ENCODE assay signal across 1 mouse cellular context in genomic region chr11:4236546-4237067, GRCm38 (mm10).
TF ChIP-seq lines count a peak whose summit lies in the region.

No protein-coding gene starts in this region.

TF ChIP-seq in MEL, 35 proteins besides CTCF, POLR2A, EP300 and RAD21:
- TF ChIP-seq POLR2AphosphoS2 (IDR thresholded peaks at IDR 0.05; ENCODE audit: low read length) (no peak), CHD2 (IDR thresholded peaks at IDR 0.05; ENCODE audit: low read length) (no peak), USF1 (IDR thresholded peaks at IDR 0.05; ENCODE audit: low read depth, low read length) (no peak), MXI1 (IDR thresholded peaks at IDR 0.05; ENCODE audit: low read depth, low read length) (0 out of 2 replicates have a peak, but pooled peaks have one; percentile 42), ELF1 (IDR thresholded peaks at IDR 0.05; ENCODE audit: low read depth, low read length) (no peak), TAL1 (IDR thresholded peaks at IDR 0.05; ENCODE audit: low read length) (no peak), GATA1 (IDR thresholded peaks at IDR 0.05; ENCODE audit: low read depth, low read length) (no peak), SIN3A (IDR thresholded peaks at IDR 0.05; ENCODE audit: low read length) (no peak; the same call in none of the 2 replicates), ZNF384 (IDR thresholded peaks at IDR 0.05; ENCODE audit: low read depth, low read length) (no peak), RCOR1 (IDR thresholded peaks at IDR 0.05; ENCODE audit: low read depth, low read length) (no peak), GABPA (IDR thresholded peaks at IDR 0.05; ENCODE audit: low read depth, low read length) (no peak), MAFK (IDR thresholded peaks at IDR 0.05; ENCODE audit: borderline replicate concordance, low read depth, low read length) (no peak), MYB (IDR thresholded peaks at IDR 0.05; ENCODE audit: low read depth, low read length) (no peak), NELFE (IDR thresholded peaks at IDR 0.05; ENCODE audit: low read depth, low read length) (peak; percentile 41; the same call in 1 of the 2 replicates), CHD1 (IDR thresholded peaks at IDR 0.05; ENCODE audit: low read depth, low read length) (peak; percentile 67), ZMIZ1 (IDR thresholded peaks at IDR 0.05; ENCODE audit: low read depth, low read length) (no peak), UBTF (IDR thresholded peaks at IDR 0.05; ENCODE audit: borderline replicate concordance, insufficient read depth, low read depth, low read length) (no peak), MAZ (IDR thresholded peaks at IDR 0.05; ENCODE audit: low read depth, low read length) (peak; percentile 70; the same call in 1 of the 2 replicates), POLR2AphosphoS5 (IDR thresholded peaks at IDR 0.05; ENCODE audit: borderline replicate concordance, low read depth, low read length) (no peak), ETS1 (IDR thresholded peaks at IDR 0.05; ENCODE audit: low read depth, low read length) (no peak), HCFC1 (IDR thresholded peaks at IDR 0.05; ENCODE audit: low read depth, low read length) (no peak), KAT2A (conservative IDR thresholded peaks at IDR 0.05; ENCODE audit: low read depth, low read length) (no peak; the same call in 1 of the 2 replicates), ZKSCAN1 (IDR thresholded peaks at IDR 0.05; ENCODE audit: low read depth, low read length) (no peak), MAX (IDR thresholded peaks at IDR 0.05; ENCODE audit: low read length) (0 out of 2 replicates have a peak, but pooled peaks have one; percentile 12), SMC3 (IDR thresholded peaks at IDR 0.05; ENCODE audit: low read depth, low read length) (no peak), TCF12 (IDR thresholded peaks at IDR 0.05; ENCODE audit: low read depth, low read length) (no peak), TBP (IDR thresholded peaks at IDR 0.05; ENCODE audit: low read depth, low read length) (no peak), NRF1 (IDR thresholded peaks at IDR 0.05; ENCODE audit: insufficient read depth, low read depth, low read length, poor library complexity, severe bottlenecking) (no peak), USF2 (IDR thresholded peaks at IDR 0.05; ENCODE audit: borderline replicate concordance in 1 of 2, insufficient read depth in 1 of 2, low read depth in 1 of 2, low read length in 2 of 2) (no peak), ZC3H11A (IDR thresholded peaks at IDR 0.05; ENCODE audit: low read depth, low read length) (no peak), MEF2A (IDR thresholded peaks at IDR 0.05; ENCODE audit: extremely low read depth, insufficient replicate concordance, low read depth, low read length, poor library complexity, severe bottlenecking) (no peak), BHLHE40 (IDR thresholded peaks at IDR 0.05; ENCODE audit: borderline replicate concordance, low read depth, low read length) (peak; percentile 76), JUND (IDR thresholded peaks at IDR 0.05; ENCODE audit: low read depth, low read length) (no peak), E2F4 (IDR thresholded peaks at IDR 0.05; ENCODE audit: borderline replicate concordance, low read depth, low read length) (no peak), MYC (IDR thresholded peaks at IDR 0.05; ENCODE audit: low read depth, low read length) (peak; percentile 77)
